Mouse (Mus musculus) mesoderm, embryonic 11.5 days (tissue): Measurements from ENCODE around the gene Cdrt4.
A peak's percentile ranks its signal among the peaks of the same experiment; 100 is the strongest.

ENCODE experiments used
- DNase-seq: peaks from one replicate; pipeline ENCODE4 v3.0.0-alpha.2; 2012; ENCODE audit warnings: low read depth, low spot score

Cdrt4 gene

GRCm38 (mm10) chr11:62940176-62940575 is 10.8 kb upstream of the Cdrt4 start:
- no peak for DNase-seq

GRCm38 (mm10) chr11:62943538-62943937 is 7.5 kb upstream of the Cdrt4 start:
- DNase-seq = no peak

DNA sequence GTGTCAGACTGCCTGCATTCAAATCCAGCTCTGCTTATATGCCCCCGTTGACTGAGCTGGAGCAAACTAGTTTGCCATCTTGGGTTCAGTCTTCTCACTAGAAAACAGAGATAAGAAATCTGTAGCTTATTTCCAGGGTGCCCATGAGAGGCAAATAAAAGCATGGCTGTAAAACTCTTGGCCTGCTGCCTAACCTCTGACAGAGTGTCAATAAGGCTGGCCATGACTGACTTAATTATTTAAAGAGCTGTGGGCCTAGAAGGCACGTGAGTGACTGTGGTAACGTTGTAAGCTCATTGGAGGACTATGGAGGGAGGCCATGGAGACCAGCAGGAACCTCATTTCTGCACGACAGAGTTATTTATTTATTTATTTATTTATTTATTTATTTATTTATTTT is 5.5 kb upstream of the Cdrt4 start:
- DNase-seq = no peak

- DNase-seq = no peak
Measured at GRCm38 (mm10) chr11:62949548-62949947, 1.4 kb upstream of the Cdrt4 start.

DNA sequence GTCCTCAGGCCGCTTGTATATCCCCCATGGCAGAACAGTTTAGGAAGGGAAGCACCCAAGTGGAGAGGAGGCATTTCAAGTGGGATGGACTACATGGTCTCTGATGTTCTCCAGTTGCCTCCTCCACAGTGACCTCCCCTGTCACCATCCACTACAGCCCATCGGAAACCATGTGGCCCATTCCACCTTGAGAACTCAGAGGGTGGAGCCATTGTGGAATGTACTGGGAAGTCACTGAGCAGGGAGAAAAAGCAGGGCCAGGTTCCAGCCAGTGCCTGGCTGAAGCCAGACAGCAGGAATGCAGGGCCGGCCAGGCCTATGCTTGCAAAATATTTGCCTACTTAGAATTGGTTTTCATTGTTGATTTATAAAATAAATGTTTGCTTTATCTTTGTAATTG is 3.8 kb downstream of the Cdrt4 start:
- DNase-seq = no peak

- no peak for DNase-seq
Measured at GRCm38 (mm10) chr11:62955186-62955585, 4.2 kb downstream of the Cdrt4 start.

GRCm38 (mm10) chr11:62955776-62956175 is 4.8 kb downstream of the Cdrt4 start:
- no peak for DNase-seq

DNA sequence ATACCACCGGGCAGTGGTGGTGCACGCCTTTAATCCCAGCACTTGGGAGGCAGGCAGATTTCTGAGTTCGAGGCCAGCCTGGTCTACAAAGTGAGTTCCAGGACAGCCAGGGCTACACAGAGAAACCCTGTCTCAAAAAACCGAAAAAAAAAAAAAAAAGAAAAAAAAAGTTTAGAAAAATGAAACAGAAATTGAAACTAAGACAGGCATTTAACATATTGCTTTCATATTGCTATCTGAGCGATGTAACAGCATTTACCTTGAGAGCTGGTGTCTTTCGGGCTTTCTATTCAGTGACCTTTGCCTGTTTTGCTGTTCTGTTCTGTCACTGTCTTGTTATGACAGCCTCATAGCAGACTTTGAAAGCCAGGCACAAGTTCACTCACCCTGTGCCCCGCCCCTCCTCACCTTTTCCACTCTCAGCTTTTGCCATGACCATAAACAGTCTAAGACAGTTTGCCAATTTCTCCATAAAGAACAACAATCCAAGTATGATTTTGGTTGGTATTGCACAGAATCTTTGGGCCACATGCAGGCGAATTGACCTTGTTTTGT is 6.7 kb downstream of the Cdrt4 start:
- no peak for DNase-seq

GRCm38 (mm10) chr11:62963292-62963691 is 12.3 kb downstream of the Cdrt4 start:
- DNase-seq = no peak

DNA sequence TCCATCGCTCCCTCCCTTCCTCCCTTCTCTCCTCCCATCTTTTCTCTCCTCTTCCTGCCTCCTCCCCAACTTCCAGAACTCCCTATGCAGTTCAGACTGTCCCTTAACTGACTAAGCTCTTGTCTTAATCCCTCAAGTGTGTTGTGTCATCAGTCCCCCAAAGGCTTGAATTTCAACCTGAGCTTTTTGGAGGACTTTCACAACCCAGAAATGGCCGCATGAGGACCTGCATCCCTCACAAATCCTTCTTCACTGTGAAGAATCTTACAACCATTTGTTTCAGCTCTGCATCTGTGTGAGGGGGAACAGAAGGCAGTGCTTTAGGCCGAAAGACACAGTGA is 15.4 kb downstream of the Cdrt4 start:
- no peak for DNase-seq

DNA sequence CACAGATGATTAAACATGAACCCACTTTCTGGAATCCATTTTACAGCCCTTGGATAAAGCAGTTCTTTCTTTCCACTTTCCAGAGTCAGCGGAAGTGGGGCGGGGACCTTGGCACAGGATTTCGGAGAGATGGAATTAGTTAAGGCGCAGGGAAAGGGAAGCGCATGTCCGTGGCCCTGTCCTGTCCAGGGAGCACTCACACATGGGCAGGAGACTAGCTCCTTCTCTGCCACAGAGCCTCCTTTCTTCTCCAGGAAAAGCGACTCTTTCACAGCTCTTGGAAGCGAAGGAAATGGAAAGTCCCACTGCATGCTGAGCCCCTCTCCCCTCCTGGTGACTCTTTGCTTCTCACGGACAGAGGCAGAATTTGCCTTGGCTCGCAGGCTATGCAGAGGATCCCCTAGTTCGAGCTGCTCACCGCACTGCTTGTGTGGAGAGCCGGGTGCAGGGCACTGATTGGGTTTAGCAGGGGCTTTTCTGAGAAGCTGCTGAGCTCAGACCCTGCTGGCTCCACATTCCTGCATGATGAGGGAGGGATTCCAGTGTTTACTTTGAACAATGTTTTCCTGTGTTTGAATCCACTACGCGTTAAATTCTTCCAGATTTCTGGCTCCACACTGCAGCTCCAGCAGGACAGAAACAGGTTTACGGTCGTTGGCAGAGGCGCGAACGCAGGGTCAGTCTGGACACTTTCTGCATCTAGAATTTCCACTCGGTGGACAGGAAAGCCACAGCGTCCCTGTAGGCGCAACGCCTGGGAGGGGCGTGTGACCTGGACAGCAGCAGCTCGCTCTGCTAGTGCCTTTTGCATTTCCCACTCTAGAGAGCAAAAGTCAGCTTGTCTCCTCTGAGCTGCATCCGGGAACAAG is 16.0 kb downstream of the Cdrt4 start:
- peak; percentile 75 for DNase-seq

GRCm38 (mm10) chr11:62977176-62977575 is 26.2 kb downstream of the Cdrt4 start:
- DNase-seq = no peak

DNA sequence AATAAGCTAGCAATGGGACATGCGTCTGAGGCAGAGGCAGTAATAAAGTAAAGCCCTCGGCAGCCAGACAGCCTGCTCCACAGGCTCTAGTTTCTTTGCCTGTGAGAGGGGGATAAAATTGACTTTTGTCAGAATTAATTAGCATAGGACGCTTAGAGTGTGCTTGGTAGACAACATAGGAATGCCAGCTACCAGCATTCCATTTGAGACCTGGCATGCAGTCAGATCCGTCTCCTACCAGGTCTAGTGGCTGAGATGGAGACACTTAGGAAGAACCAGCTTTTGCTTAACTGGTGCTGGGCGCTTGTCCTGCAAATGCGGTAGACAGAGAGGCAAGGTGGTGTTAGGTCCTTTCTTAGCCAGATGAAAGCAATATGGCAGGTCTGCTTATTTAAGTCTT is 27.9 kb downstream of the Cdrt4 start:
- DNase-seq = no peak

DNA sequence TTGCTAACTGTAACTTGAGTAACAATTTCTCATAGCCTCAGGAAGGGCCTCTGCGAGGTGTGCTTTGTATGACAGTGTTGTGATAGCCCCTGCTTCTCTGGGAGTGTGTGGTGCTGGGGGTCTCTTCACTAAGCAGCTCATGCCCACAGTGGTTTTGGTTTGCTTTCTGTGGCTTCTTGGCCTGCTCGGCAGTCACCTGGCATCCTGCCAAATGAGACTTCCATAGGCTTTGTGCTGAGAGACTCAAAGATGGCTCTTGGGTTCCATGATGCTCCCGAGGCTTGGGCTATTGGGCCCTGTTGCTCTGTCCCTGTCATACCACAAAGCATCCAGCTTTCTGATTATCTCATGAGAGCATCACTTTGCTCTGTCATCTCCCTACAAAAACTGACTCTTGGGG is 30.7 kb downstream of the Cdrt4 start:
- DNase-seq = no peak

DNA sequence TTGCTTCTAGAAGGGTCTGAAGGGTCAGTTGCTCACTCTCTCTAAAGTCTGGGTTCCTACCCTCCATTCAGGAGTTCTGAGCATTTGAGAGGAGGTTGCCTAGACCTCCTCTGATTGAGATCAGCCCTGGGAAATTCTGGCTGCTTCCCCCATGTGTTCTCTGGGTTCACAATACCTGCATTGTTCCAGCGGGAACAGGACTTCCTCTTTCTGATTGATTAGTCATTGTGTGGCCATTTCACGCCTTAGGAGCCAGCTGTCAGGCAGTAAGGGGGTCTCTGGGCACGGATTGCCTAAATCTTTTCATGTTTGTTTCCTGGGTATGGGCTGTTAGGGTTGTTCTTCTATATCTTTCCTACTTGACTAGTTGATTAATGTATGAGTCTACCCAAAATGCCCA is 32.8 kb downstream of the Cdrt4 start:
- DNase-seq = peak; percentile 80

GRCm38 (mm10) chr11:62984365-62984764 is 33.4 kb downstream of the Cdrt4 start:
- DNase-seq = no peak

GRCm38 (mm10) chr11:62985075-62985474 is 34.1 kb downstream of the Cdrt4 start:
- no peak for DNase-seq

DNA sequence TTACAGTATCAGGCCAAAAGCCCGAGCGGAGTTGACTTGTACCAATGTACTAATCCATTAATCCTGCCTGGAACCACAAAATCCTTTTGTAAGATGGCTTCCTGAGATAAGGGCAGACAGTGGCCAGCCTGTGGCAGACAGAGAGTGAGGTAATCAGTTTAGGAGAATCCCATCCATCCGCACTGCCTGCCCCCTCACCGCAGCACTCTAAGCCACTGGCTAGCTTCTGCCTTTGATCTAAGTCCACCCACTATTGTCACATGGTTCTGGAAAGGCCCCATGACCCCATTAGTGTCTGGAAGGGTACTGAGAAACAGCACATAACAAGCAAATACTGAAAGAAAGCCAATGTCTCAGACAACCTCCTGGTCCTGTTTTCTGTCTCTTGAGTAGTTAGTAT is 35.6 kb downstream of the Cdrt4 start:
- no peak for DNase-seq

DNA sequence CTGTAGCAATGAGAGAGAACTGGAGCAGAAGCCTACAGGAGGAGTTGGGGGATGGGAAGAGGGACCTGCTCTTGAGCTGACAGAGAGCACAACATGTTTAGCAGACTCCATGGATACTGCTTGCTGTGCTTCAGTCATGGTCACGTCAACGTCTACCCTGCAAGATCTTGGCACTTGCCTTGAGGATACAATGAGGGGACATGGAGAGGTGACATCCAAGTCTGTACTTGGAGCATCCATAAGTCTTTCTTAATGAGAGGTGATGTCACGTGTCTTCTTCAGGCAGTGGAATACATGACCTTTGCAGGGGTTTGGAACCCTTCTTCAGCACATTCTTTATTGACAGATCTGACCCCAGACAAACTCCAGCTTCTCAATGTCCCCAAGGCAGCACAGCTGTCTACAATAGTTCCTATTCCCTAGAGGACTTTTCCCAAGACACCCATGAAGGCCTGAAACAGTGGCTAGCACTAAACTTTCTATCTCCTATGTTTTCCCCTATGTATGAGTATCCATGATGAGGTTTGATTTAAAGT is 39.2 kb downstream of the Cdrt4 start:
- DNase-seq = no peak

DNA sequence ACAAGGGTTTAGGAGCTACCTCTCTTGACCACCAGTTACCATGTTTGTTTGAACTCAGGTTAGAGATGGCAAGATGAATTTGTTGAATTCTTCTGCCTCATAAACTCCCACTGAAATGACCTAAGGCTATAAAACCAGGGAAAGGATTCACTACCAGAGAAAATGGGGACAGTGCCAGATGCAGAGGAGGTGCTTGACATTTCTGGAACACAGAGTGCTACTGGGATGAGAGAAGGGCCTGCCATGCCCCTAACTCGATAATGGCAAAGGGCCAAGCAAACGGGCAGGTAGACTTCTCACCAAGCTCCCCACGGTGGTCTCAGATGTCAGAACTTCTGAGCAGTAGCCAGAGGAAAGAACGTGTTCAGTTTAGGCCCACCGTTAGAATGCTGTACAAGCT is 39.8 kb downstream of the Cdrt4 start:
- no peak for DNase-seq

- no peak for DNase-seq
Measured at GRCm38 (mm10) chr11:62992545-62993242, 41.7 kb downstream of the Cdrt4 start.

GRCm38 (mm10) chr11:62995066-62995754 is 44.2 kb downstream of the Cdrt4 start:
- no peak for DNase-seq
